Mouse (Mus musculus): Measurements from ENCODE around the gene Mettl8.

GRCm38 (mm10) chr2:71031973-71032794 lies 23.2 kb downstream of the Mettl8 start:
- no peak for TF ChIP-seq CTCF (IDR thresholded peaks at IDR 0.05; ENCODE audit: borderline replicate concordance, control insufficient read depth, extremely low read depth, insufficient read depth, low read length, poor library complexity)
- TF ChIP-seq POLR2A (IDR thresholded peaks at IDR 0.05; ENCODE audit: control insufficient read depth, extremely low read depth, insufficient read depth, low read length, poor library complexity) = no peak

Measured in thymus, adult 2 months (tissue).